Mouse (Mus musculus) neural tube, embryonic 12.5 days (tissue): ENCODE measurements around the gene Gm5105. TPM values are rescaled to one million over a fixed set of nuclear protein-coding genes. Genes with fewer than 3 reads are reported as not detected.
A peak's percentile ranks its signal among the peaks of the same experiment; 100 is the strongest.

ENCODE experiments used
- ATAC-seq: fragments of 200-750 bp; cut with Nextera tagmentation; 2 replicates; pipeline ENCODE4 v1.8.0; 2017; ENCODE audit warnings: low read depth, mild to moderate bottlenecking, moderate TSS enrichment, moderate library complexity; ENCODE audit not compliant: low FRiP score
- H3K27ac ChIP-seq: fragments of 300-500 bp; sonication (generic); 2 replicates; pipeline ENCODE4 v1.5.1; 2016
- H3K27me3 ChIP-seq: fragments of 300-500 bp; sonication (generic); replicated peaks from 2 replicates; pipeline ENCODE4 v1.6.1; 2016; ENCODE audit warnings: mild to moderate bottlenecking
- H3K36me3 ChIP-seq: fragments of 300-500 bp; sonication (generic); 2 replicates; pipeline ENCODE4 v1.6.1; 2016; ENCODE audit warnings: mild to moderate bottlenecking
- H3K4me1 ChIP-seq: fragments of 300-500 bp; sonication (generic); 2 replicates; pipeline ENCODE4 v1.6.1; 2016
- H3K4me2 ChIP-seq: fragments of 300-500 bp; sonication (generic); replicated peaks from 2 replicates; pipeline ENCODE4 v1.6.1; 2016; ENCODE audit warnings: mild to moderate bottlenecking
- H3K4me3 ChIP-seq: fragments of 300-500 bp; sonication (generic); 2 replicates; pipeline ENCODE4 v1.5.1; 2016
- H3K9ac ChIP-seq: fragments of 300-500 bp; sonication (generic); 2 replicates; pipeline ENCODE4 v1.6.1; 2016; ENCODE audit warnings: mild to moderate bottlenecking
- H3K9me3 ChIP-seq: fragments of 300-500 bp; sonication (generic); 2 replicates; pipeline ENCODE4 v1.6.1; 2016; ENCODE audit warnings: mild to moderate bottlenecking
- WGBS: fragments of 180-500 bp; shearing (Covaris S2); methylation state at CpG from one replicate; pipeline ENCODE4 v1.1.7; 2016; 5-methylcytosine and 5-hydroxymethylcytosine counted together
- polyA plus RNA-seq: library from polyadenylated mRNA; unstranded; fragments of >200 nt; fragmentation: Nextera tagmentation; extraction: Ambion mirVana; gene quantifications from 2 replicates; pipeline ENCODE4 v1.2.1, GENCODE M21; 2016

Gene Gm5105
- polyA plus RNA-seq, 1 experiment from 2014 or later: not detected

- Histone ChIP-seq H3K4me3 (no peak overlapping the region), H3K9me3 (no peaks in the 10 kb centered on the region), H3K9ac (no peak overlapping the region), H3K36me3 (no peaks in the 10 kb centered on the region), H3K27me3 (no peaks in the 10 kb centered on the region), H3K4me1 (no peaks in the 10 kb centered on the region), H3K4me2 (no peak overlapping the region), H3K27ac (no peak overlapping the region)
- 85% methylated on average over 4 of the region's 4 CpGs for WGBS
- ATAC-seq: no peak
Observed at GRCm38 (mm10) chr3:138083896-138084295, 16.7 kb upstream of the Gm5105 start.

- no peak for ATAC-seq
- Histone ChIP-seq H3K36me3 (no peaks in the 10 kb centered on the region), H3K27me3 (no peaks in the 10 kb centered on the region), H3K27ac (no peak overlapping the region), H3K4me1 (no peaks in the 10 kb centered on the region), H3K9ac (no peak overlapping the region), H3K9me3 (no peaks in the 10 kb centered on the region), H3K4me2 (no peak overlapping the region), H3K4me3 (no peak overlapping the region)
- 75% methylated on average over 1 of the region's 1 CpGs for WGBS
Observed at GRCm38 (mm10) chr3:138083073-138083637, 16.0 kb upstream of the Gm5105 start.

- H3K9me3 ChIP-seq: no peaks in the 10 kb centered on the region
- no peaks in the 10 kb centered on the region for H3K4me1 ChIP-seq
- H3K9ac ChIP-seq: no peak overlapping the region
- H3K27me3 ChIP-seq: no peaks in the 10 kb centered on the region
- no peaks in the 10 kb centered on the region for H3K36me3 ChIP-seq
- H3K4me2 ChIP-seq: no peak overlapping the region
- H3K27ac ChIP-seq: no peak overlapping the region
- ATAC-seq: no peak
- WGBS: 89% methylated on average over 1 of the region's 1 CpGs
- H3K4me3 ChIP-seq: no peak overlapping the region
Observed at GRCm38 (mm10) chr3:138078701-138079100, 11.5 kb upstream of the Gm5105 start.

- WGBS: 84% methylated on average over 11 of the region's 11 CpGs
- no peak overlapping the region for H3K9ac ChIP-seq
- H3K9me3 ChIP-seq: no peaks in the 10 kb centered on the region
- H3K4me1 ChIP-seq: no peaks in the 10 kb centered on the region
- H3K4me2 ChIP-seq: no peak overlapping the region
- no peak overlapping the region for H3K4me3 ChIP-seq
- no peak overlapping the region for H3K27ac ChIP-seq
- H3K27me3 ChIP-seq: no peaks in the 10 kb centered on the region
- ATAC-seq: no peak
- no peaks in the 10 kb centered on the region for H3K36me3 ChIP-seq
Observed at GRCm38 (mm10) chr3:138077476-138078340, 10.5 kb upstream of the Gm5105 start.

- Histone ChIP-seq H3K4me2 (no peak overlapping the region), H3K27me3 (no peaks in the 10 kb centered on the region), H3K4me1 (peaks cover 5% of the 10 kb centered on the region; the same call in 1 of the 2 replicates), H3K9me3 (no peaks in the 10 kb centered on the region), H3K36me3 (no peaks in the 10 kb centered on the region), H3K27ac (no peak overlapping the region), H3K4me3 (no peak overlapping the region), H3K9ac (no peak overlapping the region)
- WGBS: 72% methylated on average over 8 of the region's 8 CpGs
- ATAC-seq: no peak
Observed at GRCm38 (mm10) chr3:138075209-138075608, 8.0 kb upstream of the Gm5105 start.

- peaks cover 11% of the 10 kb centered on the region; the same call in 1 of the 2 replicates for H3K4me1 ChIP-seq
- no peaks in the 10 kb centered on the region for H3K27me3 ChIP-seq
- no peak overlapping the region for H3K4me3 ChIP-seq
- H3K27ac ChIP-seq: no peak overlapping the region
- 97% methylated on average over 1 of the region's 1 CpGs for WGBS
- ATAC-seq: no peak
- H3K36me3 ChIP-seq: no peaks in the 10 kb centered on the region
- no peak overlapping the region for H3K4me2 ChIP-seq
- H3K9ac ChIP-seq: no peak overlapping the region
- H3K9me3 ChIP-seq: no peaks in the 10 kb centered on the region
Observed at GRCm38 (mm10) chr3:138074214-138074613, 7.0 kb upstream of the Gm5105 start.

GRCm38 (mm10) chr3:138071476-138072073, 4.4 kb upstream of the Gm5105 start:
- Histone ChIP-seq H3K27ac (no peak overlapping the region), H3K4me1 (peaks cover 11% of the 10 kb centered on the region), H3K9me3 (no peaks in the 10 kb centered on the region), H3K4me3 (no peak overlapping the region), H3K9ac (no peak overlapping the region), H3K36me3 (no peaks in the 10 kb centered on the region), H3K4me2 (no peak overlapping the region), H3K27me3 (no peaks in the 10 kb centered on the region)
- 89% methylated on average over 10 of the region's 10 CpGs for WGBS
- ATAC-seq: no peak

- Histone ChIP-seq H3K36me3 (no peaks in the 10 kb centered on the region), H3K27me3 (no peaks in the 10 kb centered on the region), H3K27ac (no peak overlapping the region), H3K4me1 (peaks cover 17% of the 10 kb centered on the region), H3K9ac (no peak overlapping the region), H3K9me3 (no peaks in the 10 kb centered on the region), H3K4me2 (no peak overlapping the region), H3K4me3 (no peak overlapping the region)
- whole genome bisulfite sequencing: 4% methylated on average over 1 of the region's 1 CpGs
- ATAC-seq: no peak
Observed at GRCm38 (mm10) chr3:138071004-138071403, 3.8 kb upstream of the Gm5105 start.

- H3K36me3 ChIP-seq: no peaks in the 10 kb centered on the region
- no peak overlapping the region for H3K9ac ChIP-seq
- no peak overlapping the region for H3K4me3 ChIP-seq
- H3K4me2 ChIP-seq: no peak overlapping the region
- no peaks in the 10 kb centered on the region for H3K9me3 ChIP-seq
- no peak for ATAC-seq
- 70% methylated on average over 18 of the region's 18 CpGs for WGBS
- peaks cover 20% of the 10 kb centered on the region for H3K4me1 ChIP-seq
- H3K27me3 ChIP-seq: no peaks in the 10 kb centered on the region
- no peak overlapping the region for H3K27ac ChIP-seq
Observed at GRCm38 (mm10) chr3:138069756-138070511, 2.7 kb upstream of the Gm5105 start.

- no peaks in the 10 kb centered on the region for H3K36me3 ChIP-seq
- 93% methylated on average over 12 of the region's 12 CpGs for WGBS
- H3K4me3 ChIP-seq: no peak overlapping the region
- H3K4me1 ChIP-seq: peaks cover 20% of the 10 kb centered on the region
- no peaks in the 10 kb centered on the region for H3K27me3 ChIP-seq
- no peaks in the 10 kb centered on the region for H3K9me3 ChIP-seq
- no peak overlapping the region for H3K27ac ChIP-seq
- H3K9ac ChIP-seq: no peak overlapping the region
- no peak for ATAC-seq
- H3K4me2 ChIP-seq: no peak overlapping the region
Observed at GRCm38 (mm10) chr3:138068103-138068502, 915 bp upstream of the Gm5105 start.

- ATAC-seq: peak; percentile 30
- no peaks in the 10 kb centered on the region for H3K36me3 ChIP-seq
- H3K9me3 ChIP-seq: no peaks in the 10 kb centered on the region
- no peaks in the 10 kb centered on the region for H3K27me3 ChIP-seq
- 61% methylated on average over 20 of the region's 20 CpGs for WGBS
- peaks cover 20% of the 10 kb centered on the region for H3K4me1 ChIP-seq
- no peak overlapping the region for H3K4me2 ChIP-seq
- no peak overlapping the region for H3K27ac ChIP-seq
- H3K4me3 ChIP-seq: no peak overlapping the region
- H3K9ac ChIP-seq: no peak overlapping the region
Observed at GRCm38 (mm10) chr3:138066348-138066856, 786 bp downstream of the Gm5105 start.

GRCm38 (mm10) chr3:138065930-138066329, 1.3 kb downstream of the Gm5105 start:
- ATAC-seq: no peak
- Histone ChIP-seq H3K4me1 (peaks cover 20% of the 10 kb centered on the region), H3K27me3 (no peaks in the 10 kb centered on the region), H3K27ac (no peak overlapping the region), H3K36me3 (no peaks in the 10 kb centered on the region), H3K4me3 (no peak overlapping the region), H3K9ac (no peak overlapping the region), H3K4me2 (no peak overlapping the region), H3K9me3 (no peaks in the 10 kb centered on the region)
- 86% methylated on average over 16 of the region's 16 CpGs for WGBS
